Mouse (Mus musculus) CH12.LX (cell line): ENCODE results near the gene Thap8. TPM values are rescaled to one million over a fixed set of nuclear protein-coding genes. Genes with fewer than 3 reads are reported as not detected.

Experiments
- DNase-seq: peaks from one replicate; pipeline ENCODE4 v3.0.0-alpha.2; 2013; ENCODE audit errors: extremely low read depth
- H3K27ac ChIP-seq: 2 replicates; pipeline ENCODE4 v1.5.1; 2012; ENCODE audit warnings: low read depth, mild to moderate bottlenecking, control low read depth, moderate library complexity; ENCODE audit not compliant: insufficient read depth
- H3K27me3 ChIP-seq: replicated peaks from 2 replicates; pipeline ENCODE3; 2012; ENCODE audit warnings: inconsistent platforms
- H3K36me3 ChIP-seq, 2 experiments: replicated peaks in 1 of 2; 2 replicates each; pipeline versions ENCODE3 to v1.6.1; 2012; ENCODE audit warnings: inconsistent platforms in 1 of 2, low read length in 1 of 2, mild to moderate bottlenecking in 1 of 2, mixed read lengths in 1 of 2, moderate library complexity in 1 of 2; ENCODE audit not compliant: control insufficient read depth in 1 of 2, insufficient read depth in 1 of 2
- H3K4me1 ChIP-seq, 2 experiments: 2 replicates each; pipeline ENCODE4 v1.6.1; 2012; ENCODE audit warnings: inconsistent platforms in 1 of 2, moderate library complexity in 1 of 2; ENCODE audit not compliant: insufficient read depth in 2 of 2, control insufficient read depth in 1 of 2
- H3K4me2 ChIP-seq: 2 replicates; pipeline ENCODE4 v1.6.1; 2012; ENCODE audit warnings: low read depth, mild to moderate bottlenecking, control low read depth; ENCODE audit not compliant: poor library complexity, insufficient read depth, severe bottlenecking
- H3K4me3 ChIP-seq, 3 experiments: fragments of 150-350 bp in 1 of 3; sonication (generic) in 1 of 3; replicated peaks in 1 of 3; 2 replicates each; pipeline versions ENCODE3 to v1.5.1; 2011 to 2012; ENCODE audit warnings: low read depth in 2 of 3, low read length in 2 of 3, mild to moderate bottlenecking in 2 of 3, moderate library complexity in 2 of 3, control low read depth in 1 of 3, improper control_type of control experiment in 1 of 3, inconsistent platforms in 1 of 3, mixed read lengths in 1 of 3; ENCODE audit not compliant: poor library complexity in 1 of 3
- H3K79me2 ChIP-seq: replicated peaks from 2 replicates; pipeline ENCODE4 v1.6.1; 2012; ENCODE audit warnings: mild to moderate bottlenecking, moderate library complexity; ENCODE audit not compliant: control insufficient read depth, poor library complexity, insufficient read depth, severe bottlenecking; ENCODE audit errors: extremely low read depth
- H3K9ac ChIP-seq: 2 replicates; pipeline ENCODE4 v1.6.1; 2012; ENCODE audit warnings: low read depth, mild to moderate bottlenecking, control low read depth, moderate library complexity; ENCODE audit not compliant: insufficient read depth
- H3K9me3 ChIP-seq: replicated peaks from 2 replicates; pipeline ENCODE3; 2012; ENCODE audit warnings: low read length, inconsistent platforms, mixed read lengths
- BHLHE40 ChIP-seq: IDR thresholded peaks from 2 replicates; pipeline ENCODE4 v1.6.1; 2011; ENCODE audit warnings: mild to moderate bottlenecking, low read depth, low read length, improper control_type of control experiment
- E2F4 ChIP-seq: IDR thresholded peaks from 2 replicates; pipeline ENCODE4 v1.6.1; 2011; ENCODE audit warnings: low read depth, low read length, improper control_type of control experiment; ENCODE audit not compliant: insufficient replicate concordance
- EP300 ChIP-seq: IDR thresholded peaks from 2 replicates; pipeline ENCODE4 v1.6.1; 2011; ENCODE audit warnings: low read length, improper control_type of control experiment
- HCFC1 ChIP-seq: IDR thresholded peaks from 2 replicates; pipeline ENCODE4 v1.6.1; 2012; ENCODE audit warnings: low read depth, mild to moderate bottlenecking, inconsistent platforms, low read length, improper control_type of control experiment
- IRF4 ChIP-seq: IDR thresholded peaks from 2 replicates; pipeline ENCODE4 v1.6.1; 2014; ENCODE audit warnings: low read depth, mild to moderate bottlenecking, inconsistent platforms, low read length, improper control_type of control experiment
- JUN ChIP-seq: IDR thresholded peaks from 2 replicates; pipeline ENCODE4 v1.6.1; 2011; ENCODE audit warnings: low read depth, mild to moderate bottlenecking, low read length, improper control_type of control experiment, moderate library complexity; ENCODE audit not compliant: insufficient read depth
- JUND ChIP-seq: conservative IDR thresholded peaks from 2 replicates; pipeline ENCODE4 v1.6.1; 2011; ENCODE audit warnings: low read depth, low read length, improper control_type of control experiment
- KAT2A ChIP-seq: IDR thresholded peaks from 2 replicates; pipeline ENCODE4 v1.6.1; 2012; ENCODE audit warnings: low read length, improper control_type of control experiment, inconsistent platforms; ENCODE audit not compliant: insufficient replicate concordance
- MAFK ChIP-seq: IDR thresholded peaks from 2 replicates; pipeline ENCODE4 v1.6.1; 2011; ENCODE audit warnings: low read length, improper control_type of control experiment; ENCODE audit not compliant: insufficient replicate concordance
- MAX ChIP-seq: IDR thresholded peaks from 2 replicates; pipeline ENCODE4 v1.6.1; 2011; ENCODE audit warnings: low read length, improper control_type of control experiment
- MAZ ChIP-seq: IDR thresholded peaks from 2 replicates; pipeline ENCODE4 v1.6.1; 2012; ENCODE audit warnings: low read depth, mild to moderate bottlenecking, inconsistent platforms, low read length, improper control_type of control experiment, moderate library complexity
- MEF2A ChIP-seq: IDR thresholded peaks from 2 replicates; pipeline ENCODE4 v1.6.1; 2014; ENCODE audit warnings: low read depth, mild to moderate bottlenecking, inconsistent platforms, low read length, improper control_type of control experiment, borderline replicate concordance
- MXI1 ChIP-seq: IDR thresholded peaks from 2 replicates; pipeline ENCODE4 v1.6.1; 2011; ENCODE audit warnings: mild to moderate bottlenecking, low read depth, low read length, improper control_type of control experiment
- MYC ChIP-seq: IDR thresholded peaks from 2 replicates; pipeline ENCODE4 v1.6.1; 2011; ENCODE audit warnings: low read depth, mild to moderate bottlenecking, improper control_type of control experiment, low read length
- PAX5 ChIP-seq: IDR thresholded peaks from 2 replicates; pipeline ENCODE4 v1.6.1; 2012; ENCODE audit warnings: low read length, inconsistent platforms, mixed read lengths
- POLR2AphosphoS2 ChIP-seq: IDR thresholded peaks from 2 replicates; pipeline ENCODE4 v1.6.1; 2011; ENCODE audit warnings: low read depth, low read length, improper control_type of control experiment
- RCOR1 ChIP-seq: conservative IDR thresholded peaks from 2 replicates; pipeline ENCODE4 v1.6.1; 2012; ENCODE audit warnings: low read depth, mild to moderate bottlenecking, inconsistent platforms, low read length, improper control_type of control experiment
- SMC3 ChIP-seq: IDR thresholded peaks from 2 replicates; pipeline ENCODE4 v1.6.1; 2011; ENCODE audit warnings: low read depth, low read length, improper control_type of control experiment
- TBP ChIP-seq: conservative IDR thresholded peaks from 2 replicates; pipeline ENCODE4 v1.6.1; 2011; ENCODE audit warnings: low read depth, low read length, improper control_type of control experiment
- TCF12 ChIP-seq: IDR thresholded peaks from 2 replicates; pipeline ENCODE4 v1.6.1; 2014; ENCODE audit warnings: low read depth, mild to moderate bottlenecking, inconsistent platforms, low read length, improper control_type of control experiment
- UBTF ChIP-seq: IDR thresholded peaks from 2 replicates; pipeline ENCODE4 v1.6.1; 2012; ENCODE audit warnings: low read depth, mild to moderate bottlenecking, inconsistent platforms, low read length, improper control_type of control experiment, moderate library complexity
- USF1 ChIP-seq: IDR thresholded peaks from 2 replicates; pipeline ENCODE4 v1.6.1; 2014; ENCODE audit warnings: low read depth, mild to moderate bottlenecking, inconsistent platforms, low read length, improper control_type of control experiment
- ZC3H11A ChIP-seq: IDR thresholded peaks from 2 replicates; pipeline ENCODE4 v1.6.1; 2012; ENCODE audit warnings: low read depth, mild to moderate bottlenecking, inconsistent platforms, low read length, improper control_type of control experiment
- ZKSCAN1 ChIP-seq: IDR thresholded peaks from 2 replicates; pipeline ENCODE4 v1.6.1; 2012; ENCODE audit warnings: low read depth, inconsistent platforms, low read length, improper control_type of control experiment, borderline replicate concordance
- ZMIZ1 ChIP-seq: IDR thresholded peaks from 2 replicates; pipeline ENCODE4 v1.6.1; 2012; ENCODE audit warnings: low read depth, mild to moderate bottlenecking, inconsistent platforms, low read length, improper control_type of control experiment
- ZNF384 ChIP-seq: IDR thresholded peaks from 2 replicates; pipeline ENCODE4 v1.6.1; 2012; ENCODE audit warnings: low read depth, low read length, improper control_type of control experiment, inconsistent platforms
- dilution Hi-C: fragments of 300-500 bp; cut with MboI; formaldehyde crosslinking; loops from 2 replicates; pipeline ENCODE4 v1.14.3; 2020; ENCODE audit warnings: low sequenced_read_pairs; ENCODE audit not compliant: extremely low pct_unique_long_range_greater_than_20kb, extremely low pct_ligation_motif_present
- in situ Hi-C: fragments of 300-500 bp; cut with MboI; formaldehyde crosslinking; loops from 3 replicates; pipeline ENCODE4 v1.14.3; 2019; ENCODE audit warnings: low sequenced_read_pairs, low pct_ligation_motif_present, low pct_unique_long_range_greater_than_20kb, mixed read lengths
- polyA plus RNA-seq: library from polyadenylated mRNA; unstranded; fragments of >175 nt; gene quantifications from 2 replicates; pipeline ENCODE4 v1.2.1, GENCODE M21; 2012; ENCODE audit warnings: low read depth; ENCODE audit not compliant: insufficient read length
- total RNA-seq, 2 experiments: library from RNA; depleted of rRNA; stranded (reverse); fragments of 300-350 nt in 1 of 2; fragments of >200 nt in 1 of 2; gene quantifications; 2 replicates each; pipeline ENCODE4 v1.2.3; 2012 to 2014

The Thap8 gene
- total and polyA plus RNA-seq, 3 experiments, result 0.23 to 0.38 TPM; not detected in 1

- DNase-seq, result no peak
- no peak overlapping the region for H3K9ac ChIP-seq
- H3K9me3 ChIP-seq, result no peaks in the 10 kb centered on the region
- no peak overlapping the region for H3K4me3 ChIP-seq
- peaks cover 7 to 13% of the 10 kb centered on the region in 2 experiments for H3K4me1 ChIP-seq
- no peak overlapping the region for H3K27ac ChIP-seq
- no peaks in the 10 kb centered on the region for H3K27me3 ChIP-seq
- TF ChIP-seq E2F4 (no peak), TBP (no peak), KAT2A (no peak), UBTF (no peak), HCFC1 (no peak), IRF4 (no peak), MAZ (no peak), BHLHE40 (no peak), PAX5 (no peak), POLR2AphosphoS2 (no peak), MEF2A (no peak), ZKSCAN1 (no peak), EP300 (no peak), ZMIZ1 (no peak), MAX (no peak), JUN (no peak), RCOR1 (no peak), MYC (no peak), MXI1 (no peak)
- dilution Hi-C loops (no loop called here), in situ Hi-C loops (no loop called here)
- peaks cover 6% of the 10 kb centered on the region for H3K79me2 ChIP-seq
- H3K36me3 ChIP-seq, result peaks cover 20 to 81% of the 10 kb centered on the region in 2 experiments
- H3K4me2 ChIP-seq, result no peak overlapping the region
Observed at GRCm38 (mm10) chr7:30313666-30314320, 33.9 kb downstream of the Thap8 start.

- no peak within 1 kb of the TSS for H3K9ac ChIP-seq
- DNase-seq, result no peak
- TF ChIP-seq MXI1 (no peak), ZNF384 (no peak), MAX (no peak), EP300 (no peak), MAFK (no peak), USF1 (no peak), TBP (no peak), MEF2A (no peak), JUN (no peak), JUND (no peak), PAX5 (no peak), SMC3 (no peak), TCF12 (no peak), BHLHE40 (no peak), ZC3H11A (no peak), E2F4 (no peak)
- TF ChIP-seq, all 38 proteins: peak for 0
- H3K4me3 ChIP-seq, result no peak within 1 kb of the TSS
- no peaks in the 10 kb centered on the region for H3K9me3 ChIP-seq
- in situ Hi-C loops, result no loop called here
- dilution Hi-C loops, result no loop called here
- peaks cover 20 to 90% of the 10 kb centered on the region in 2 experiments for H3K36me3 ChIP-seq
- no peaks in the 10 kb centered on the region for H3K27me3 ChIP-seq
- peaks cover 3 to 6% of the 10 kb centered on the region in 2 experiments for H3K4me1 ChIP-seq
- no peak within 1 kb of the TSS for H3K4me2 ChIP-seq
- H3K79me2 ChIP-seq, result no peaks in the 10 kb centered on the region; the same call in 1 of the 2 replicates
- H3K27ac ChIP-seq, result no peak within 1 kb of the TSS
Observed at GRCm38 (mm10) chr7:30314721-30315155, 34.8 kb downstream of the Thap8 start, which contains the start of gene Syne4. TSS of gene Syne4 (plus strand) at chr7:30314807.
